Mouse (Mus musculus) ovary, adult 18-20 months (tissue): ENCODE data around the gene Olfr934.

ENCODE experiments used
- DNase-seq: peaks from one replicate; pipeline ENCODE4 v3.0.0; 2022; ENCODE audit warnings: low spot score, mixed read lengths

Gene Olfr934

GRCm38 (mm10) chr9:38988215-38988614, at the start of gene Olfr934:
Olfr934 (minus strand) TSS chr9:38988315.
- DNase-seq = no peak

GRCm38 (mm10) chr9:39023277-39023676, 35.2 kb upstream of the Olfr934 start, which contains the start of gene Olfr146:
Olfr146 (minus strand) TSS chr9:39023377.
- no peak for DNase-seq

- DNase-seq = no peak
Measured at GRCm38 (mm10) chr9:38999583-38999982, 11.5 kb upstream of the Olfr934 start, which contains the start of gene Olfr935. Olfr935 (minus strand) TSS chr9:38999683.

GRCm38 (mm10) chr9:38972013-38972412, 16.1 kb downstream of the Olfr934 start, which contains the start of gene Olfr933:
Olfr933 (plus strand) TSS chr9:38972313.
- DNase-seq = no peak

GRCm38 (mm10) chr9:38954124-38954416, 34.0 kb downstream of the Olfr934 start:
- no peak for DNase-seq

GRCm38 (mm10) chr9:38953401-38954123, 34.6 kb downstream of the Olfr934 start:
- DNase-seq = no peak
